Mouse (Mus musculus) midbrain, embryonic 16.5 days (tissue): ENCODE measurements at regions not wholly inside any gene's neighbourhood (a gene's known extent, or its start where the extent isn't known, plus 50 kb on each side); places are given as distances from the start of the nearest gene placed in this dataset.

ENCODE experiments used
- ATAC-seq: fragments of 200-750 bp; cut with Nextera tagmentation; 2 replicates; pipeline ENCODE4 v1.8.0; 2017; ENCODE audit warnings: moderate TSS enrichment
- H3K27ac ChIP-seq: fragments of 300-500 bp; sonication (generic); 2 replicates; pipeline ENCODE4 v1.5.1; 2014; ENCODE audit warnings: mild to moderate bottlenecking, low read length, mixed read lengths
- H3K27me3 ChIP-seq: fragments of 300-500 bp; sonication (generic); 2 replicates; pipeline ENCODE4 v1.6.1; 2014; ENCODE audit warnings: low read depth, low read length, mixed read lengths; ENCODE audit not compliant: control insufficient read depth, insufficient read depth
- H3K36me3 ChIP-seq: fragments of 300-500 bp; sonication (generic); 2 replicates; pipeline ENCODE4 v1.6.1; 2014; ENCODE audit warnings: mild to moderate bottlenecking, low read length, moderate library complexity, mixed read lengths; ENCODE audit not compliant: control insufficient read depth, insufficient read depth
- H3K4me1 ChIP-seq: fragments of 300-500 bp; sonication (generic); 2 replicates; pipeline ENCODE4 v1.6.1; 2014; ENCODE audit warnings: mild to moderate bottlenecking, low read length, mixed read lengths; ENCODE audit not compliant: control insufficient read depth, insufficient read depth
- H3K4me2 ChIP-seq: fragments of 300-500 bp; sonication (generic); 2 replicates; pipeline ENCODE4 v1.6.1; 2014; ENCODE audit warnings: mild to moderate bottlenecking, low read length, mixed read lengths
- H3K4me3 ChIP-seq: fragments of 300-500 bp; sonication (generic); 2 replicates; pipeline ENCODE4 v1.5.1; 2014; ENCODE audit warnings: low read depth, mild to moderate bottlenecking, low read length, moderate library complexity, mixed read lengths
- H3K9ac ChIP-seq: fragments of 300-500 bp; sonication (generic); 2 replicates; pipeline ENCODE4 v1.6.1; 2014; ENCODE audit warnings: low read depth, low read length, mixed read lengths
- H3K9me3 ChIP-seq: fragments of 300-500 bp; sonication (generic); replicated peaks from 2 replicates; pipeline ENCODE4 v1.6.1; 2014; ENCODE audit warnings: mild to moderate bottlenecking, low read length, mixed read lengths; ENCODE audit not compliant: control insufficient read depth, poor library complexity, severe bottlenecking
- WGBS: fragments of 180-500 bp; shearing (Covaris S2); extraction: QIAGEN DNeasy Blood & Tissue Kit; methylation state at CpG from one replicate; pipeline ENCODE4 v1.1.7; 2014; 5-methylcytosine and 5-hydroxymethylcytosine counted together

- H3K4me3 ChIP-seq = no peak overlapping the region
- no peak overlapping the region for H3K9ac ChIP-seq
- H3K4me2 ChIP-seq = no peak overlapping the region
- no peak for ATAC-seq
- H3K9me3 ChIP-seq = no peaks in the 10 kb centered on the region
- H3K27me3 ChIP-seq = no peaks in the 10 kb centered on the region
- H3K27ac ChIP-seq = no peak overlapping the region
- 28% methylated on average over 19 of the region's 19 CpGs for WGBS
- H3K36me3 ChIP-seq = no peaks in the 10 kb centered on the region
- H3K4me1 ChIP-seq = peaks cover 37% of the 10 kb centered on the region
These were observed 84.9 kb downstream of the Irs2 start for GRCm38 (mm10) chr8:10923071-10924000.

DNA sequence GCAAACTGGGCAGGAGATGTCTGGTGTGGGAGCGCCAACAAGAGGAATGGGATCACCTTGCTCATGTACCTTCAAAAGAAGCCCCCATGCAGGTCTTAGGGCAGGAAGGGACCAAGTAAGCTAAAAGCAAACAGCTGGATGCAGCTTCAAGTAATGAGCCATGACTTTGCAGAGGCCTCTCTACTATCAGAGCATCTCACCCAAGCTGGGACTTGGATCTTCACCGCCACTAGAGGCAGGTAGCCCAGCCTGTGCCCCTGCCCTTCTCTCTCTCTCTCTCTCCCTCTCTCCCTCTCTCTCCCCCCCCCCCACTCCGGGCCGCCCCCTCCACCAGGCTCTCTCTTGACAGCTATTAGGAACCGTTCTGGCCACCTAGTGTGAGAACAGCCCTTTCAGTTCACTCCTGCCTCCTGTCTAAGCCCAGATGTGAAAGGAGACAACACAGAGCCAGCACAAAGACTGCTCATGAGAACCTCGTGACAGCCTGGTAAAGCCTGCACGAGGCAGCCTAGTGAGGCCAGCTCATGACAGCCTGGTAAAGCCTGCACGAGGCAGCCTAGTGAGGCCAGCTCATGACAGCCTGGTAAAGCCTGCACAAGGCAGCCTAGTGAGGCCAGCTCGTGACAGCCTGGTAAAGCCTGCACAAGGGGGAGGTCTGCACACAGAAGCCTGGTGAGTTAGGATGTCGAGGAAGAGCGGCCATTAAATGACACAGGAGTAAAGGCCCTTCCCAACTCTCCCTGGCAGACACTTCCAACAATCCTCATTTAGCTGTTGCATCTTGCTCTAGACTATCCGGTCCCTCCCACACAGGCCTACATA is 85.8 kb downstream of the Irs2 start:
- Histone ChIP-seq H3K27ac (peak overlapping the region; percentile 76), H3K9ac (no peak overlapping the region), H3K4me2 (no peak overlapping the region), H3K4me3 (no peak overlapping the region), H3K4me1 (peaks cover 37% of the 10 kb centered on the region), H3K9me3 (no peaks in the 10 kb centered on the region), H3K36me3 (no peaks in the 10 kb centered on the region), H3K27me3 (no peaks in the 10 kb centered on the region)
- 26% methylated on average over 11 of the region's 12 CpGs for WGBS
- ATAC-seq = peak; percentile 16; the same call in 1 of the 2 replicates

DNA sequence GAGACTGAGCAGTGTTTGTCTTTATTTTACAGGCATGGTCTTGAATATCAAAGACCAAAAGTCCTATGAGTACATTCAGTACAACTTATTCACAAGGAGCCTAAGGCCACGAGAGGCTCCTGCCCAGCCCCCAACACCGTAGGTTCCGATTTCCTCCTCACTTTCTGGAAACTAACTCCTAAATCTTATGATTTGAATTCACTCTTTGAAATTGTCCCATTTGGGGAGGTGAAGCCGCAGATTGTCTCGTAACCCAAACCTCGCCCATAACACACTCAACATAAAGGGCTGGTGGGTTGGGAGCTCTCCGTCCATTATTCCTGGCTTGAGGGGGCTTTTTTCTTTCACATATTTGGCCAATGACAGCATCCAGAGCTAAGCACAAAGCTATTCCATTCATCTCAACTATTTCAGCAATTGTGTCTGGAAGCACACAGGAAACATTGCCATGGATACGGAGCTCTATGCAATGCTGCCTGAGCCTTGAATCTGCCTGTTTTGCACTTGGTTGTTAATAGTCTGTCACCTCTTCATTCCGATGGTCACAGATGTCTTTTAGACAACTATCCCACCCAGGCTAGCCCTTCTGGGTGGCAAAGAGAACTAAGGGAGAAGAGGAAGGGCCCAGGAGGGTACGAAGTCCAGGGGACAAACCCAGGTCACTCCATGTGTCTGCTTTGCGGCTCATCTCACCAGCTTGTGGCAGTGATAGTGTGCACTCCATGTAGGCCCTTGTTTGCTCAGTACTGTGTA is 86.6 kb downstream of the Irs2 start:
- ATAC-seq = peak; percentile 12; the same call in 1 of the 2 replicates
- H3K36me3 ChIP-seq = no peaks in the 10 kb centered on the region
- H3K4me1 ChIP-seq = peaks cover 37% of the 10 kb centered on the region
- no peaks in the 10 kb centered on the region for H3K27me3 ChIP-seq
- H3K4me3 ChIP-seq = no peak overlapping the region
- no peak overlapping the region for H3K4me2 ChIP-seq
- WGBS = 11% methylated on average over 11 of the region's 11 CpGs
- H3K9ac ChIP-seq = no peak overlapping the region
- peak overlapping the region; percentile 76 for H3K27ac ChIP-seq
- H3K9me3 ChIP-seq = no peaks in the 10 kb centered on the region

GRCm38 (mm10) chr8:10919620-10920019 is 88.6 kb downstream of the Irs2 start:
- ATAC-seq = no peak
- WGBS = 88% methylated on average over 5 of the region's 5 CpGs

DNA sequence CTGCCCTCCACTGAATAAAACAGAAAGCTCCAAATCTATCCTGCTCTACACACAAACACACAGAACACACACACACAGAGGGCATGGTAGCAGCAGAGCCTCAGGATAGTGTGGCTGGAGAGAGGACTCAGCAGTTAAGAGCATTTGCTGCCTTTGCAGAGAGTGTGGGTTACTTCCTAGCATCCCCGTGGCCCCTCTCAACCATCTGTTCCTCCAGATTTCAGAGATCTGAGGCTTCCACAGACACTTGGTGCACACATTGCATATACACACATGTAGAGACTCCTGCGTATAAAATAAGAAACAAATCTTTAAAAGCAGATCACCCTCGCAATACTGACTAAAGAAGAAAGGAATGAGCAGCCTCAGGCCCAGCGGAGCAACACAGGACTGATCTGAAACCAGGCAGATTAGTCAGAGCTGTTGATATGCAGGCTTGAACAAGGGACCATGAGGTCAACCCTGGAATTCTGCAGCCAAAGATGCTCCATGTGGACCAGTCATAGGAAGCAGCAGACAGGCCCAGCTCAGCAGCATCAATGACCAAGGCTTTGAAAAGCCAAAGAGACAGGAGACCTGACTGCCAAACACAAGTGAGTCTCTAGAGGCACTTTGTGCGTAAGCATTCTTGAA is 89.7 kb downstream of the Irs2 start:
- H3K36me3 ChIP-seq = no peaks in the 10 kb centered on the region
- ATAC-seq = no peak
- no peaks in the 10 kb centered on the region for H3K9me3 ChIP-seq
- peaks cover 15% of the 10 kb centered on the region for H3K4me1 ChIP-seq
- H3K27ac ChIP-seq = no peak overlapping the region
- no peaks in the 10 kb centered on the region for H3K27me3 ChIP-seq
- no peak overlapping the region for H3K4me2 ChIP-seq
- 79% methylated on average over 5 of the region's 5 CpGs for WGBS
- no peak overlapping the region for H3K9ac ChIP-seq
- H3K4me3 ChIP-seq = no peak overlapping the region

More at GRCm38 (mm10) chr8:10919620-10920019, 88.6 kb downstream of the Irs2 start:
- Histone ChIP-seq H3K27me3 (no peaks in the 10 kb centered on the region), H3K9me3 (no peaks in the 10 kb centered on the region), H3K27ac (no peak overlapping the region), H3K36me3 (no peaks in the 10 kb centered on the region), H3K9ac (no peak overlapping the region), H3K4me3 (no peak overlapping the region), H3K4me2 (no peak overlapping the region), H3K4me1 (peaks cover 21% of the 10 kb centered on the region)

- Histone ChIP-seq H3K9ac (no peak overlapping the region), H3K27me3 (no peaks in the 10 kb centered on the region), H3K27ac (no peak overlapping the region), H3K4me2 (no peak overlapping the region), H3K36me3 (no peaks in the 10 kb centered on the region), H3K9me3 (no peaks in the 10 kb centered on the region), H3K4me3 (no peak overlapping the region), H3K4me1 (no peaks in the 10 kb centered on the region)
- no peak for ATAC-seq
- WGBS = 86% methylated on average over 8 of the region's 8 CpGs
These were observed 93.6 kb downstream of the Irs2 start for GRCm38 (mm10) chr8:10914616-10915015.

- no peaks in the 10 kb centered on the region for H3K9me3 ChIP-seq
- H3K4me2 ChIP-seq = no peak overlapping the region
- H3K27me3 ChIP-seq = no peaks in the 10 kb centered on the region
- H3K4me3 ChIP-seq = no peak overlapping the region
- no peak overlapping the region for H3K9ac ChIP-seq
- H3K27ac ChIP-seq = no peak overlapping the region
- no peak for ATAC-seq
- H3K4me1 ChIP-seq = no peaks in the 10 kb centered on the region
- 60% methylated on average over 2 of the region's 2 CpGs for WGBS
- H3K36me3 ChIP-seq = no peaks in the 10 kb centered on the region
These were observed 95.8 kb downstream of the Irs2 start for GRCm38 (mm10) chr8:10912436-10912835.

DNA sequence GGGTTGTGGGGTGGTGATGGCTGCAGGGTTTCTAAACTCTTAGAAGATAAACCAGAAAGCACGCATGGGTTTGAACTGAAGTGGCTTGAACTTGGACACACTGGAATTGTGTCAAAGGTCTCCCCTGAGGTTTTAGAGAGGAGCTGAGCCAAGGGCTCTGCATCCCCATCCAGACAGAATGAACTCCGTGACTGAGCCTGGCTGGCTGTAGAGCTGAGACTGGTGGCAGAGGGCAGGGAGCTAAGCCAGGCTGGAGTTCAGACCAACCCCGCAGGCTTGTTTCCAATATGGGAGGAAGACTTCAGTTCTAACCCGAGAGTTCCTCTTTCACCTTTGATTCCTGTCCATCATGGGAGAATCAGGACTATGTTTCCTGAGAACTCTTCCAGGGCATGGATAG is 96.9 kb downstream of the Irs2 start:
- Histone ChIP-seq H3K4me2 (no peak overlapping the region), H3K4me3 (no peak overlapping the region), H3K27me3 (no peaks in the 10 kb centered on the region), H3K9ac (no peak overlapping the region), H3K9me3 (no peaks in the 10 kb centered on the region), H3K36me3 (no peaks in the 10 kb centered on the region), H3K27ac (no peak overlapping the region), H3K4me1 (no peaks in the 10 kb centered on the region)
- ATAC-seq = no peak
- 89% methylated on average over 4 of the region's 4 CpGs for WGBS
